Mouse (Mus musculus) thymus, postnatal 25 days (tissue): ENCODE measurements around the gene Rps18.
"Not testable (repeated sequence)": the region's sequence is repeated elsewhere in the genome, so short reads cannot be mapped to it uniquely, and the experiment has no call there.

Source experiments
- DNase-seq: peaks from one replicate; pipeline ENCODE4 v3.0.0; 2022

Rps18 gene

DNA sequence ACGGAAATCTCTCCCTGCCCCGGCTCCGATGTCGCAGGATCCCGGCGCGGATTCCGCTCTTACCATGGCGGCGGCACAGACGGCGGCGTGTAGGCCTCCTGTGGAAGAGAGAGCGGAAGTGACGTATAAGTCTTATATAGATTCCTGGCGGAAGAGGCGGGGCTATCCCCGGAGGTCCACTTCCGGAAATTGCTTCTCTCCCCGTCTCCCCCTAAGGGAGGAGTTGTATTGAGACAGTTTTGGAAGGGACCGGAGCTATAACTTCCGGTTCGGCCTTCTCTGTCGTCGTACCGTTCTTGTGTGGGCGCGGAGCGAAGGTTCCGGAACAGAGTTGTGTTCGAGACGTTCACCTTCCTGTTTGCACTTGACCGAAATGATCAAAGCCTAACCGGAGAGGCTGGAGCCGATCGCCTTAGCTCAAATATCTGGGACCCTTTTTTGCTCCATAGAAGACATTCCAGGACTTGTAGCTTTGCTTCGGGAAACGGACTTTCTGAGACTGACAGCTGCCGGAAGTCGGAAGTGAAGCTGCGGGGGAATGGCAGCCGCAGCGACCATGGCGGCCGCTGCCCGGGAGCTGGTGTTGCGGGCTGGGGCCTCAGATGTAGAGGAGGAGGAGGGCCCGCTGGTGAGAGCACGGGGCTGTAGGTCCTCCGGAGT lies at the start of gene Rps18, which contains the start of gene Vps52:
Rps18 (minus strand) TSS at position 447 of the 660 bp plus-strand sequence.
Vps52 (plus strand) TSS at position 258 of the 660 bp plus-strand sequence.
- peak; percentile 97 for DNase-seq

DNA sequence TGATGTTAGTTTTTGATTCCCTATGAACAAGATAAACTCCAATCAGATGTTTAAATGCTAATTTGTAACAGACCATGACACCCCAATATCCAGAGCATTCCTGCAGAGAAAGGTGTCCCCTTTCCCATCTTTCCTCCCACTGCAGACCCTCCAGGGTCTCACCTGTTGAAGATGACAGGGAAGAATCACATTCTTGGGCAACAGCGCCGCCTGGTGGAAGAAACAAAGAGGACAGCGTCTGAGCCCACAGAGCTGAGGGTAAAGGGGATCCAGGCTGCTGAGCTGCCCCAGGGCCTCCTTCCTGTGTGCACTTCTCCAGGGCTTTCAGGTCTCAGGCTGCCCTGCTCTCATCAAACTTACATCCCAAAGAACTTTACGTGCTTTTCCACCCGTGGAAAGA lies 47.6 kb upstream of the Rps18 start:
- DNase-seq: peak; percentile 75

DNA sequence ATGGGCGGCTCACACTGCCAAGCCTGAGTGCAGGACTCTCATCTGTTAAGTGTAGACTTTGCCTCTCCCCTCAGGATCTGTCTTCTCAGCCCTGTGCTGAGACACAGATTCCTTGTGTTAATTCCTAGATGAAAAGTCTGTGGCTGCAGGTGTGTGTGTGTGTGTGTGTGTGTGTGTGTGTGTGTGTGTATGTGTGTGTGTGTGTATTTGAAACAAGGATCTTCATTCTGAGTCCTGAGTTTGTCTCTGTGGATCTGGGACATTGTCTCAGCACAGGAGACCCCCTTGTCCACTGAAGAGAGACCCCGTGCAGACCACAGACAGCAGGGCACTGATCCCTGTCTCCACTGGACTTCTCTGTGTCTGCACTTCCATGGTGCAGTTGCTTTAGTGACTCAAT lies 45.0 kb upstream of the Rps18 start:
- DNase-seq: not testable (repeated sequence)

DNA sequence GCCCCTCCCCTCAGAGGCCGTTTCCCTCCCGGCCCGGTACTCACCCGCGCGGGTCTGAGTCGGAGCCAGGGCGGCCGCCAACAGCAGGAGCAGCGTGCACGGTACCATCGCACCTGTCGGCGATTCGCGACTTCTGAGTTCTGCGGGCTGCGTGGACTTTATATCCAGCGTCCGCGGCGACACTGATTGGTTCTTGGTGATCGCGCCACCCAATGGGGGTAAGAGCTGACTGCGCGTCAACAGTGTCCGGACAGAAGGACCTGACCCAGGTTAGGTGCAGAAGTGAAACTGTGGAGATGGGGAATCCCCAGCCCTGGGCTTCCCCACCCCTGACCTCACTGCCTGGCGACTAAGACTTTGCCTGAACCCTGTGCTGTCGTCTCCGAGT lies 44.3 kb upstream of the Rps18 start, which contains the start of gene H2-K1:
H2-K1 (minus strand) TSS at position 198 of the 388 bp plus-strand sequence.
- peak; percentile 86 for DNase-seq

DNA sequence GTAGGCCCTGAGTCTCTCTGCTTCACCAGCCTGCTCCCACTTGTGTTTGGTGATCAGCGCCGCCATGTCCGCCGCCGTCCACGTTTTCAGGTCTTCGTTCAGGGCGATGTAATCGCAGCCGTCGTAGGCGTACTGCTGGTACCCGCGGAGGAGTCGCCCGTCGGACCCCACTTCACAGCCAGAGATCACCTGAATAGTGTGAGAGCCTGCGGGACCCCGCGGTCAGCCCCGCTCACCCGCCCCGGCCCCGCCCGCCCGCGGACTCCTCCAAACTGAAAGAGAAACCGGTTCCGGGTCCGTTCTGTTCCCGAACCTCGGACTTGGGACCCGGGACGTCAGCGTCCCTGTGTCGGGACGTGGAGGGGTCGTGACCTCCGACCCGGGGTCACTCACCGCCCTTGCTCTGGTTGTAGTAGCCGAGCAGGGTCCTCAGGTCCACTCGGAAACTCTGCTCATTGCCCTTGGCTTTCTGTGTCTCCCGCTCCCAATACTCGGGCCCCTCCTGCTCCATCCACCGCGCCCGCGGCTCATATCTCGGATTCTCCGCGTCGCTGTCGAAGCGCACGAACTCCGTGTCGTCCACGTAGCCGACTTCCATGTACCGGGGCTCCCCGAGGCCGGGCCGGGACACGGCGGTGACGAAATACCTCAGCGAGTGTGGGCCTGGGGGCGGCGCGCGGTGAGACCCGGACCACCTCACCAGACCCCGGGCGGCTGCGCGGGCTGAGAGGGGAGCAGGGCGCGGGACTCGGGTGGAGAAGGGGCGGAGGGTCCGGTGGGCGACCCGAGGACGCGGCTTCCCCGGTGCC lies 43.7 kb upstream of the Rps18 start:
- no peak for DNase-seq

DNA sequence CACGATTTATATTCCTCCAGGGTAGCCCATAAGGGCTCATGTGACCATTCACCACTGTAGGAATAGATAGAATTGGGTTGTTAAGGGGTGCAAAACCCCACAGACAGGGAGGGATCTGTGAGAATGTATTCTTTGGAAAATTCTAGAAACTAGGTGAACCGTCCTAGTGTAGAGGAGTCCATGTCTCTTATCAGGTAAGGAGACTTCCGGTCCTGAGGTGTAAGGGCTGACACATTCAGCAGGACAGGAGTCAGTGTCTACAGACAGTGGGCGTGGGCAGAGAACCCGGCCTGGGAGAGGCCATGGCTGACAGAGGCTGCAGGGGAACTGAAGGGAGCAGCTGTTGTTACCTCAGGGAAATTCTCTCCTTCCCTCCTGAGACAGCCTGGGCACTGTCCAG lies 42.9 kb upstream of the Rps18 start:
- not testable (repeated sequence) for DNase-seq

DNA sequence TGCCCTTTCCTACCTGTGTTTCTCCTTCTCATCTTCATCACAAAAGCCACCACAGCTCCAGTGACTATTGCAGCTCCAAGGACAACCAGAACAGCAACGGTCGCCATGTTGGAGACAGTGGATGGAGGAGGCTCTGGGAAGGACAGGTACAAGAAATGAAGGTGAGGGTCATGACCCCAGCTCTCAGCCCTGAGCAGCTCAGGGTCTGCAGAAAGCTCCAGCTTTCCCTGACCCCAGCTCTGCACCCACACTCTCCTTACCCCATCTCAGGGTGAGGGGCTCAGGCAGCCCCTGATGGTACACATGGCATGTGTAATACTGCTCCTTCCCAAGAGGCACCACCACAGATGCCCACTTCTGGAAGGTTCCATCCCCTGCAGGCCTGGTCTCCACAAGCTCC lies 41.2 kb upstream of the Rps18 start:
- not testable (repeated sequence) for DNase-seq

DNA sequence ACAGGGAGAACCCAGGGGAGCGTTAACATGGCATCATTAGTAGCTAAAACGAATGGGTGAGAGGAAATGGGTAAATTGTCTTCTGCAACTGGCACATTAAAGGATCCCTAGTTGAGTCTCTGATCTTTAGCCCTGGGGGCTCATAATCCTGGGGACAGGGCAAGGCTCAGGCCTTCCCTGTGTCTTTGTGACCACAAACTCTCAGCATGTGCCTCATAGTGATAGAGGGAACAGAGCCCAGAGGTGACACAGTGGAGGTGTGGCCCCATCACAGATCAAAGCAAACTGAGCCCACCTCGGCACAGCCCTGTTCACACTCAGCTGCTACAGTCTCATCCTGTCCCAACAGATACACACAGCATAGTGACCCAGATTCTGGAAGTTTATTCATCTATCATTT lies 39.9 kb upstream of the Rps18 start:
- DNase-seq: no peak

DNA sequence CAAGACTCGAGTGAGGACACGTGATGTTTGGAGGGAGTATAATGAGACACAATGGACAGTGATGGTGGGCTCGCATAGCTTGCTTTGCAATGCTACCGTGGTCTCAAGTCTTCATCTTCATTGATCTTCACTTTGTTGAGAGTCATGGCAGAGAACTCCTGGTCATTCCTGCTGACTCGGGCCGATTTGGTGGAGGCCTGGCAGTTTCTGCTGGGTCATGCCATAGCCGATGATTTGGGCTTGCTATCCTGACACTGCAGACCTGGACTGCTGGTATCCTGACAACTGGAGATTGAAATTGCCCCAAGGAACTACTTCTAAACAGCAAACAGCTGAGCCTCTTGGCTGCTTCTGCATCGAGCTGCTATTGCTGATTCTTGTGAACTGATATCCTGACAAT lies 39.2 kb upstream of the Rps18 start:
- no peak for DNase-seq

DNA sequence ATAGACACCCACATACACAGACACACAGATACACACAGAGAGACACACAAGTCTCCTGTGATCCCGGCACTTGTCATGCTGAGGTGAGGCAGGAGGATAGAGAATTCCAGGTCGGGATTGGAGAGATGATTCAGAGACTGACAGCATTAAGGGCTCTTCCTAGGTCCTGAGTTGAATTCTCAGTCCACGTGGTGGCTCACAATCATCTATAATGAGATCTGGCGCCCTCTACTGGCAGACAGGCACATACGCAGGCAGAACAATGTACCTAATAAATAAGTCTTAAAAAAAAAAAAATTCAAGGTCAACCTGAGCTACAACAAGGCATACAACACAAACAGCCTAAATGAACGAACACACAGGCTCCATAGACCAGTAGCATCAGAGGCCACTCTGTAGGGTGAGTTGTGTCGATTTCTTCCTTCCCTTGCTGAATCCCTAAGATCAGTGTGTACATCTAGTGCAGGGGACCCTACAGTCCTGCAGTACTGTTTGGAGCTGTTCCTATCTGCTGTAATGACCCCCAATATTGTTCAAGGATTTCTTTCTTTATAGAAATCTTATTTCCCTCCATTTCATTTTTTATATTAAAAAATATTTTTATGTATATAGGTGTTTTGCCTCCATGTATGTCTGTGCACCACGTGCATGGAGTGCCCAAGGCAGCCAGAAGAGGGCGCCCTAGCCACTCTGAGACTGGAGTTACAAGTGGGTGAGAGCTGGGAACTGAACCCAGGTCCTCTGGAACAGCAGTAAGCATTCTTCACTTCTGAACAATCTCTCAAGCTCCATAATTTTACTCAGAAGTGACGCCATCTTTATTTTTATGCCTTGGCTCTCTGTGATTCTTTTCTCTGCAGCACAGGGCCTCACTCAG lies 36.2 kb upstream of the Rps18 start:
- DNase-seq: peak; percentile 53

DNA sequence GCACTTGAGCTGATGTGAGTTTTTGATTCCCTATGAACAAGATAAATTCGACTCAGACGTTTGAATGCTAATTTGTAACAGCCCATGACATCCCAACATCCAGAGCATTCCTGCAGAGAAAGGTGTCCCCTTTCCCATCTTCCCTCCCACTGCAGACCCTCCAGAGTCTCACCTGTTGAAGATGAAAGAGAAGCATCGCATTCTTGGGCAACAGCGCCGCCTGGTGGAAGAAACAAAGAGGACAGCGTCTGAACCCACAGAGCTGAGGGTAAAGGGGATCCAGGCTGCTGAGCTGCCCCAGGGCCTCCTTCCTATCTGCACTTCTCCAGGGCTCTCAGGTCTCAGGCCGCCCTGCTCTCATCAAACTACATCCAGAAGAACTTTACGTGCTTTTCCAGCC lies 26.3 kb upstream of the Rps18 start:
- DNase-seq: peak; percentile 82

DNA sequence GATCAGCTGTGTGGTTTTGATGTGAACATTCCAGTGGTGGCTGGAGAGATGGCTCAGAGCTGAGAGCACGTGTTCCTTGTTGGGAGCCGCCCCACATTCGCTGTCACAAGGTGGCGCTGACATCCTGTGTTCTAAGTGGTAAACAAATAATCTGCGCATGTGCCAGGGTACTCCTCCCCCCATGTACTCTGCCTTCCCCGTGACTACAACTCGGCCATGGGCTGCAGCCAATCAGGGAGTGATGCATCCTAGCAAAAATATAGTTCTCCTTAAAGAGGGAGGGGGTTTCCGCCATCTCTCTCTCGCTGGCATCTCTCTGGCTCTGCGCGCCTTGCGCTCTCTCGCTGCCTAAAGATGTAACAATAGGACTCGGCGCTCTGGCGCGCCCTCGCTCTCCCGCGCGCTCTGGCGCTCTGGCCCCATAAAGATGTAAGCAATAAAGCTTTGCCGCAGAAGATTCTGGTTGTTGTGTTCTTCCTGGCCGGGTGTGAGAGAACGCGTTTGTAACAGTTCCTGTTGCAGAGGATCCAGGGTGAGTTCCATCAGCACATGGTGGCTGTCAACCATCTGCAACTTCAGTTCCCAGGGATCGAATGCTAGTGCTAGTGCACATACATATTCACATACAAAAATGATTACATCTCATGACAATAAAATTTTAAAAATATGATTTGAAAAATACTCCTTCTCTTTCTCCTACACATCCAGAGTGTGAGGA lies 25.6 kb upstream of the Rps18 start:
- peak; percentile 89 for DNase-seq

DNA sequence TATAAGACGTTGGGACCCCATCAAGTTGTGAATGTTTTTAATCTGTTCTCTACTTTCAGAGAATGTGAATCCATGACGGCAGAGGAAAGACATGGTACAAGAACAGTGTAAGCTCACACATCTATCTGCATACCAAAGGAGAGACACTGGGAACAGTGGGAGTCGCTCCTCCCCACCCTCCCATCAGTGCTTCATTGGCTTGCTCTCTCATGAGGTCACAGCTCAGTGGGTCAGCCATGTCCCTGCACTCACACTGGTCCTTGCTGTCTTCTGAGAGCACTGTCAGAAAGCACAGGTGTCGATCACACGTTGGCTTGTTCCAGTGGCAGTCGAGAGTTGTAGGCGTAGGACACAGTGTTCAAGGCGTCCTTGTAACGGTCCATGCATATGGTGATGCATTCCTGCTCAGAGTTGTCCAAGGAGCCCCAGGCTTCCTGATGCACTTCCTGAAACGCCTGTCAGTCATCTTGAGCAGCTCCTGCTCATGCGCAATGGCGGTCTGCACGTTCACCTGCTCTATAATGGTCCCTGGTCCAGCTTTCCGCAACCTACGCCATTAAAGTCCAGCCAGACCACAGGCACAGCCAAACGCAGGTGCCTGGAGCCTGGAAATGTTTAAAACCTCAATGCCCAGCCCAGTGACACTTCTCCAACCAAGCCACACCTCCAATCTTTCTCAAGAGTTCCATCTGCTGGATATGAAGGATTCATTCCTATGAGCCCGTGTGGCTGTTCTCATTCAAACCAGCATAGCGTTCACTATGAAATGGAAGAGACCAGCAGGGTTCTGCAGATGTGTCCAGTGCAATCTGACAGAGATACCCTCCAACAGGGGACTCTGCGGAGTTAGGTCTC lies 24.6 kb upstream of the Rps18 start:
- no peak for DNase-seq

DNA sequence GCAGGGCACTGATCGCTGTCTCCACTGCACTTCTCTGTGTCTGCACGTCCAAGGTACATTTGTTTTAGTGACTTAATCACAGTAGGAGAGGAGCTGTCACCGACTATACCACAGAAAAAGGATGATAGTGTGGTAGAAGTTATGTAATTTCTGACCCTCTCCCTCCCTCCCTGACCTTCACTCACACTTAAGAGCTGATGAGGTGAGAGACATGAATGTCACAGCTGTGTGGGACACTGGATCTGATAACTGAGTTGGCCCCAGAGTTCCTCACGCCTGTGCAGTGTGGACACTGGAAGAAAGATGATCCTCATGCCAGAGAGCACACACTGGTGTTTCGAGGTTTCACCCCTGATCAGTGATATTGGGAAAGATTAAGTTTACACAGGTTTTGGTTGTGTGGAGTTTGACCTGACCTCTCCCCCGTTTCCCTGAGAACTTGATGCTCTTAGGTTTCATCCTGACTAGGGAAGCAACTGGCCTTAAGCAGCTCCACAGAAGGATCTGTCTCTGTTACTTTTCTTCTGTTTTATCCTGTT lies 23.8 kb upstream of the Rps18 start:
- no peak for DNase-seq

DNA sequence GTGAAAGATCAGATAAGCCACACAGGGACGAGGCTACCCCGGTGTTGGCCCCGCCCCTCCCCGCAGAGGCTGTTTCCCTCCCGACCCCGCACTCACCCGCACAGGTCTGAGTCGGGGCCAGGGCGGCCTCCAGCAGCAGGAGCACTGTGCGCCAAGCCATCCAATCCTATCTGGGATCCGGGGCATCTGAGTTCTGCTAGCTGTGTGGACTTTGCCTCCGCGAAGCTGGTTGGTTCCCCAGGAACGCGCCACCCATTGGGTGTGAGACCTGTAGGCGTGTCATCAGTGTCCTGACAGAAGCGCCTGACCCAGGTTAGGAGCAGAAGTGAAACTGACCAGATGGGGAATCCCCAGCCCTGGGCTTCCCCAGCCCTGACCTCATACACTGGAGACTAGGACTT lies 22.8 kb upstream of the Rps18 start:
- peak; percentile 56 for DNase-seq

DNA sequence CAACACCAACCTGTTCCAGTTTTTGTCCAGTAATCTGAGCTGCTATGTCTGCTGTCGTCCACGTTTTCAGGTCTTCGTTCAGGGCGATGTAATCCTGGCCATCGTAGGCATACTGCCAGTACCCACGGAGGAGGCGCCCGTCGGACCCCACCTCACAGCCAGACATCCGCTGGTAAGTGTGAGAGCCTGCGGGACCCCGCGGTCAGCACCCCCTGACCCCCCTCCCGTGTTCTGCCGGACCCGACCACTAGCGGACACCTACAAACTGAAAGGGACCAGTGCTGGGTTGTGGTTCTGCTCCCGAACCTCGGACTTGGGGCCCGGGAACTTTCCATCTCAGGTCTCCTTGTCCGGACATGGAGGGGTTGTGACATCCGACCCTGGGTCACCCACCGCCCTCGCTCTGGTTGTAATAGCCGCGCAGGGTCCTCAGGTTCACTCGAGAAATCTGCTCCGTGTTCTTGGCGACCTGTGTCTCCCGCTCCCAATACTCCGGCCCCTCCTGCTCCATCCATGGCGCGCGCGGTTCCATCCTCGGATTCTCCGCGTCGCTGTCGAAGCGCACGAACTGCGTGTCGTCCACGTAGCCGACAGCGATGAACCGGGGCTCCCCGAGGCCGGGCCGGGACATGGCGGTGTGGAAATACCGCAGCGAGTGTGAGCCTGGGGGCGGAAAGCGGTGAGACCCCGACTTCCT lies 22.2 kb upstream of the Rps18 start:
- no peak for DNase-seq

DNA sequence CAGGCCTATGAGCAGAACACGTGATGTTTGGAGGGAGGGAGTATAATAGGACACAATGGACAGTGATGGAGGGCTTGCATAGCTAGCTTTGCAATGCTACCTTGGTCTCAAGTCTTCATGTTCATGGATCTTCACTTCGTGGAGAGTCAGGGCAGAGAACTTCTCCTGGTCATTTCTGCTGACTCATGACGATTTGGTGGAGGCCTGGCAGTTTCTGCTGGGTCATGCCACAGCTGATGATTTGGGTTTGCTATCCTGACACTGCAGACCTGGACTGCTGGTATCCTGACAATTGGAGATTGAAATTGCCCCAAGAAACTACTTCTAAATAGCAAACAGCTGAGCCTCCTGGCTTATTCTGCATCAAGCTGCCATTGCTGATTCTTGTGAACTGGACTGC lies 17.8 kb upstream of the Rps18 start:
- DNase-seq: no peak

DNA sequence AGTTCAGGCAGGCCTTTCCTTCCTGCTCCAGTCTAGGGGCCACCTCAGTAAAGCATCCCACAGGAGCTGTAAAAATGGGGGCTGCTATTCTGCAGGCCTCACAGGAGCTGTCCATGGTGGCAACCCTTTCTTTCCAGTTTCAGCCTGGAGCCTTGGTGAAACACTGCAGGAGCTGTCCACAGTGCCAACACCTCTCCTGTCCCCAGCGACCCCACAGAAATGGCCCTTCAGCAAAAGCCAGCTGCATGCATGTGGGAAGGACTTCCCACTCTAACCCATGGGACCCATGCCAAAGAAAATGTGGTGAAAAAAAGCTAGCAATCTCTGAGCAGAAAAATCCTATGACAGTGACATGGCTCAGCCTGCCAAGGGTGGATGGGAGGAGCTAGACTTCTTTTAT lies 16.9 kb upstream of the Rps18 start:
- DNase-seq: no peak

DNA sequence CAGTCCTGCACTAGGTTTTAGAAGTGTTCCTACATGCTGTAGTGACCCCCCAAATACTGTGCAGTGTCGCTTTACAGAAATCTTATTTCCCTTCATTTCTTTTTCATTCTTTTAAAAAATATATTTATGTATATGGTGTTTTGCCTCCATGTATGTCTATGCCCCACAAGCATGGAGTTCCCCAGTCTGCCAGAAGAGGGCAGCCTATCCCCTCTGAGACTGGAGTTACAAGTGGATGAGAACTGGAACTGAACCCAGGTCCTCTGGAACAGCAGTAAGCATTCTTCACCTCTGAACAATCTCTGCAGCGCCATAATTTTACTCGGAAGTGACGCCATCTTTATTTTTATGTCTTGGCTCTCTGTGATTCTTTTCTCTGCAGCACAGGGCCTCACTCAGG lies 13.6 kb upstream of the Rps18 start:
- DNase-seq: no peak

DNA sequence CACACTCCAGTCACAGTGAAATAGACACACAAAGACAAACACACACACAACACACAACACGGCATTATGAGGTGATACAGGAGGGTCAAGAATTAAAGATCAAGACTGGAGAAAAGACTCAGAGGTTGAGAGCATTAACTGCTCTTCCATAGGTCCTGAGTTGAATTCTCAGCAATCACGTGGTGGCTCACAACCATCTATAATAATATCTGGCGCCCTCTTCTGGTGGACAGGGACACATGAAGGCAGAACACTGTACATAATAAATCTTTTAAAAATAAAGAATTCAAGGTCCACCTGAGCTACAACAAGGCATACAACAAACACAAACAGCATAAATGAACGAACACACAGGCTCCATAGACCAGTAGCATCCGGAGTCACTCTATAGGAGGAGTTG lies 13.1 kb upstream of the Rps18 start:
- peak; percentile 39 for DNase-seq

DNA sequence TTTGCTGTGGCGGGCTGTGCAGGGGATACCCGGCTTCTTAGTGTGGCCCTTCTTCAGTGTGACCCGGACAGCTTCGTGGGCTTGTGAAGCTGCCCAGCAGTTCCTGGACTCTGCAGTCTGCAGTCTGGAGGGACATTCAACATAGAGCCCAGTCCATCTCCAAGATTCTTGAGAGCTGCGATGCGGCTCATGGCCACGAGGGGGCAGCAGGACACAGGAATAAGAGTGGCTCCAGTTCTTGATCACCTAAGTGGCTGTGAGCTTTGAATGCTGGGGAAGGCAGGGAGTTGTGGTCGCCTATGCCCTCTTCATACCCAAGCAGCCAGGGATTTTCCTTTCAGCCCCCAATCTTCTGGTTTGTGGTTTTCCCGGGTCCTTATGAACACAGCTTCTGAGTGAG lies 12.7 kb upstream of the Rps18 start:
- DNase-seq: peak; percentile 78
